In genomic region chr14:57859520-57859919, GRCm38 (mm10) we compare ENCODE assay signal across 15 mouse cellular contexts. TPM values are rescaled to one million over a fixed set of nuclear protein-coding genes. Genes with fewer than 3 reads are reported as not detected.
A peak's percentile ranks its signal among the peaks of the same experiment; 100 is the strongest.
DNase-seq lines count a peak whose midpoint lies in the region; ATAC-seq and TF ChIP-seq lines count a peak whose summit lies in the region.
"Had no signal": no experiment of that assay in that cellular context is flagged by ENCODE, and none has a peak within 500 bp of the region (broad histone marks: within the 10 kb centered on the region; RNA-seq: fewer than 3 reads in every experiment).

No protein-coding gene starts in this region.

- ATAC-seq in embryonic facial prominence, embryonic 14.5 days (ENCODE audit: low read depth), result no peak
- ATAC-seq in lung, embryonic 15.5 days (ENCODE audit: borderline replicate concordance, extremely low read depth, low FRiP score, low TSS enrichment), result 0 out of 2 replicates have a peak, but pooled peaks have one; percentile 23
- no peak for ATAC-seq in megakaryocyte, adult 5-6 weeks (ENCODE audit: poor library complexity, severe bottlenecking)
- ATAC-seq: intestine, embryonic 15.5 days had no signal

- no peak overlapping the region for H3K9ac ChIP-seq in embryonic facial prominence, embryonic 14.5 days (ENCODE audit: low read depth, low read length)
- no peak overlapping the region for H3K9ac ChIP-seq in lung, embryonic 15.5 days
- H3K9ac ChIP-seq: forebrain, embryonic 12.5 days; intestine, embryonic 15.5 days; neural tube, embryonic 13.5 days had no signal

- no peaks in the 10 kb centered on the region for H3K4me1 ChIP-seq in embryonic facial prominence, embryonic 14.5 days (ENCODE audit: control insufficient read depth, insufficient read depth, low read length)
- H3K4me1 ChIP-seq in embryonic facial prominence, embryonic 10.5 days, result no peaks in the 10 kb centered on the region
- no peaks in the 10 kb centered on the region for H3K4me1 ChIP-seq in kidney, adult 2 months (ENCODE audit: control insufficient read depth, insufficient read depth, low read length)
- no peaks in the 10 kb centered on the region for H3K4me1 ChIP-seq in lung, embryonic 15.5 days
- H3K4me1 ChIP-seq: forebrain, embryonic 12.5 days; intestine, embryonic 15.5 days; neural tube, embryonic 13.5 days had no signal

- no peak overlapping the region for H3K4me2 ChIP-seq in embryonic facial prominence, embryonic 14.5 days (ENCODE audit: low read depth, low read length)
- H3K4me2 ChIP-seq in lung, embryonic 15.5 days, result no peak overlapping the region
- H3K4me2 ChIP-seq: forebrain, embryonic 12.5 days; intestine, embryonic 15.5 days; liver, embryonic 11.5 days; neural tube, embryonic 13.5 days had no signal

- no peak for TF ChIP-seq POLR2A in kidney, adult 2 months (IDR thresholded peaks at IDR 0.05; ENCODE audit: low read depth, low read length)

- H3K36me3 ChIP-seq in embryonic facial prominence, embryonic 14.5 days (ENCODE audit: control insufficient read depth, insufficient read depth, low read length), result peaks cover 56% of the 10 kb centered on the region
- peaks cover 71% of the 10 kb centered on the region for H3K36me3 ChIP-seq in embryonic facial prominence, embryonic 10.5 days (replicated peaks)
- no peaks in the 10 kb centered on the region; the same call in 1 of the 2 replicates for H3K36me3 ChIP-seq in kidney, adult 2 months (ENCODE audit: control insufficient read depth, insufficient read depth, low read length)
- peaks cover 45% of the 10 kb centered on the region for H3K36me3 ChIP-seq in lung, embryonic 15.5 days

- H3K27ac ChIP-seq in embryonic facial prominence, embryonic 14.5 days (replicated peaks; ENCODE audit: low read depth, low read length), result no peak overlapping the region
- H3K27ac ChIP-seq in embryonic facial prominence, embryonic 10.5 days (replicated peaks), result no peak overlapping the region
- H3K27ac ChIP-seq in kidney, adult 2 months (ENCODE audit: insufficient read depth, low read depth, low read length), result no peak overlapping the region
- H3K27ac ChIP-seq in lung, embryonic 15.5 days, result no peak overlapping the region
- H3K27ac ChIP-seq: forebrain, embryonic 12.5 days; intestine, embryonic 15.5 days; neural tube, embryonic 13.5 days had no signal

- TF ChIP-seq CTCF in kidney, adult 2 months (conservative IDR thresholded peaks at IDR 0.05; ENCODE audit: insufficient read depth, insufficient read length, low read depth, low read length), result no peak

- no peak overlapping the region for H3K4me3 ChIP-seq in embryonic facial prominence, embryonic 14.5 days (ENCODE audit: low read depth, low read length)
- no peak overlapping the region for H3K4me3 ChIP-seq in embryonic facial prominence, embryonic 10.5 days
- no peak overlapping the region for H3K4me3 ChIP-seq in kidney, adult 2 months (ENCODE audit: insufficient read depth, low read depth, low read length)
- H3K4me3 ChIP-seq in lung, embryonic 15.5 days, result no peak overlapping the region
- H3K4me3 ChIP-seq: forebrain, embryonic 12.5 days; intestine, embryonic 15.5 days; neural tube, embryonic 13.5 days had no signal

- DNase-seq in embryonic facial prominence, embryonic 14.5 days (ENCODE audit: low spot score), result peak; percentile 64
- DNase-seq in embryonic facial prominence, embryonic 10.5 days (ENCODE audit: low spot score), result no peak
- peak; percentile 33 for DNase-seq in kidney, adult 2 months
- DNase-seq in kidney, adult 18-20 months, result no peak
- no peak for DNase-seq in lung, postnatal 14 days
- peak; percentile 29 for DNase-seq in NIH3T3 (ENCODE audit: low read depth)
- DNase-seq: cerebellum, adult 2 months; gastrocnemius, postnatal 36 days; right cerebral cortex, postnatal 4 days had no signal

- H3K27me3 ChIP-seq in embryonic facial prominence, embryonic 14.5 days (replicated peaks; ENCODE audit: control insufficient read depth, insufficient read depth, low read length), result no peaks in the 10 kb centered on the region
- no peaks in the 10 kb centered on the region for H3K27me3 ChIP-seq in embryonic facial prominence, embryonic 10.5 days (replicated peaks; ENCODE audit: low read depth, poor library complexity, severe bottlenecking)
- H3K27me3 ChIP-seq in kidney, adult 2 months (replicated peaks; ENCODE audit: control insufficient read depth, insufficient read depth, low read length), result no peaks in the 10 kb centered on the region
- H3K27me3 ChIP-seq in lung, embryonic 15.5 days, result no peaks in the 10 kb centered on the region
- H3K27me3 ChIP-seq: forebrain, embryonic 12.5 days; intestine, embryonic 15.5 days; neural tube, embryonic 13.5 days had no signal

- no peaks in the 10 kb centered on the region for H3K9me3 ChIP-seq in embryonic facial prominence, embryonic 14.5 days (ENCODE audit: control insufficient read depth, low read length)
- H3K9me3 ChIP-seq in embryonic facial prominence, embryonic 10.5 days, result no peaks in the 10 kb centered on the region
- H3K9me3 ChIP-seq in lung, embryonic 15.5 days, result no peaks in the 10 kb centered on the region
- H3K9me3 ChIP-seq: forebrain, embryonic 12.5 days; intestine, embryonic 15.5 days; neural tube, embryonic 13.5 days had no signal

RNA-seq across cellular contexts. Expression of gene Zdhhc20, which starts 30.6 kb away (rescaled TPM):
- 49.6 and 52.8 TPM in 2 replicates for polyA plus RNA-seq in embryonic facial prominence, embryonic 14.5 days (2014; fragmentation: Nextera tagmentation; extraction: Ambion mirVana)
- polyA plus RNA-seq in embryonic facial prominence, embryonic 10.5 days (2016; fragmentation: Nextera tagmentation; extraction: Ambion mirVana), result 52.6 and 59.1 TPM in 2 replicates
- polyA plus RNA-seq in kidney, adult 2 months (2012; rRNA removed), result 2.6 and 3.7 TPM in 2 replicates
- polyA plus RNA-seq in lung, embryonic 15.5 days (2015; fragmentation: Nextera tagmentation; extraction: Ambion mirVana), result 72.3 and 76.7 TPM in 2 replicates
- total RNA-seq in megakaryocyte, adult 5-6 weeks (2015), result 51.5 and 54.5 TPM in 2 replicates
- 60.1 and 91.5 TPM in 2 replicates for total RNA-seq in megakaryocyte, adult 5-6 weeks (2017)

RNA-seq across cellular contexts. Expression of gene Mrpl57, which starts 33.5 kb away (rescaled TPM):
- polyA plus RNA-seq in embryonic facial prominence, embryonic 14.5 days (2014; fragmentation: Nextera tagmentation; extraction: Ambion mirVana), result 151 and 161 TPM in 2 replicates
- 140 and 149 TPM in 2 replicates for polyA plus RNA-seq in embryonic facial prominence, embryonic 10.5 days (2016; fragmentation: Nextera tagmentation; extraction: Ambion mirVana)
- polyA plus RNA-seq in kidney, adult 2 months (2012; rRNA removed), result 72.7 and 81.0 TPM in 2 replicates
- 132 and 140 TPM in 2 replicates for polyA plus RNA-seq in lung, embryonic 15.5 days (2015; fragmentation: Nextera tagmentation; extraction: Ambion mirVana)
- 73.9 and 78.7 TPM in 2 replicates for total RNA-seq in megakaryocyte, adult 5-6 weeks (2015)
- 63.7 and 73.2 TPM in 2 replicates for total RNA-seq in megakaryocyte, adult 5-6 weeks (2017)

RNA-seq across cellular contexts. Expression of gene Ska3, which starts 33.5 kb away (rescaled TPM):
- polyA plus RNA-seq in embryonic facial prominence, embryonic 14.5 days (2014; fragmentation: Nextera tagmentation; extraction: Ambion mirVana), result 15.3 and 17.2 TPM in 2 replicates
- 58.9 and 62.5 TPM in 2 replicates for polyA plus RNA-seq in embryonic facial prominence, embryonic 10.5 days (2016; fragmentation: Nextera tagmentation; extraction: Ambion mirVana)
- 0.09 and 0.15 TPM in 2 replicates for polyA plus RNA-seq in kidney, adult 2 months (2012; rRNA removed)
- polyA plus RNA-seq in lung, embryonic 15.5 days (2015; fragmentation: Nextera tagmentation; extraction: Ambion mirVana), result 45.0 and 46.9 TPM in 2 replicates
- 25.5 and 28.3 TPM in 2 replicates for total RNA-seq in megakaryocyte, adult 5-6 weeks (2015)
- 26.8 and 36.1 TPM in 2 replicates for total RNA-seq in megakaryocyte, adult 5-6 weeks (2017)

Comparison
In these comparisons a context has a peak if more than half of its experiments do, and no peak if none do; other contexts are left out.
1. DNase-seq: peak in embryonic facial prominence, embryonic 14.5 days (single experiment), kidney, adult 2 months (single experiment) and NIH3T3 (single experiment); none in embryonic facial prominence, embryonic 10.5 days (single experiment), kidney, adult 18-20 months (single experiment) and lung, postnatal 14 days (single experiment).
2. RNA of gene Zdhhc20, which starts 30.6 kb away (polyA plus RNA-seq): 72.3 to 76.7 TPM in lung, embryonic 15.5 days, 52.6 to 59.1 TPM in embryonic facial prominence, embryonic 10.5 days and 49.6 to 52.8 TPM in embryonic facial prominence, embryonic 14.5 days; 2.6 to 3.7 TPM in kidney, adult 2 months; every median in the first group is over 10 times any median in the second.
3. RNA of gene Ska3, which starts 33.5 kb away (polyA plus RNA-seq): 58.9 to 62.5 TPM in embryonic facial prominence, embryonic 10.5 days, 45.0 to 46.9 TPM in lung, embryonic 15.5 days and 15.3 to 17.2 TPM in embryonic facial prominence, embryonic 14.5 days; 0.09 to 0.15 TPM in kidney, adult 2 months; every median in the first group is over 10 times any median in the second.